Mouse (Mus musculus): ENCODE measurements around the gene Rbm18. TPM values are rescaled to one million over a fixed set of nuclear protein-coding genes. Genes with fewer than 3 reads are reported as not detected.
"Not testable (repeated sequence)": the region's sequence is repeated elsewhere in the genome, so short reads cannot be mapped to it uniquely, and the experiment has no call there.

Gene Rbm18
- 1.2 and 1.7 TPM in 2 replicates for polyA plus RNA-seq (2012)

DNA sequence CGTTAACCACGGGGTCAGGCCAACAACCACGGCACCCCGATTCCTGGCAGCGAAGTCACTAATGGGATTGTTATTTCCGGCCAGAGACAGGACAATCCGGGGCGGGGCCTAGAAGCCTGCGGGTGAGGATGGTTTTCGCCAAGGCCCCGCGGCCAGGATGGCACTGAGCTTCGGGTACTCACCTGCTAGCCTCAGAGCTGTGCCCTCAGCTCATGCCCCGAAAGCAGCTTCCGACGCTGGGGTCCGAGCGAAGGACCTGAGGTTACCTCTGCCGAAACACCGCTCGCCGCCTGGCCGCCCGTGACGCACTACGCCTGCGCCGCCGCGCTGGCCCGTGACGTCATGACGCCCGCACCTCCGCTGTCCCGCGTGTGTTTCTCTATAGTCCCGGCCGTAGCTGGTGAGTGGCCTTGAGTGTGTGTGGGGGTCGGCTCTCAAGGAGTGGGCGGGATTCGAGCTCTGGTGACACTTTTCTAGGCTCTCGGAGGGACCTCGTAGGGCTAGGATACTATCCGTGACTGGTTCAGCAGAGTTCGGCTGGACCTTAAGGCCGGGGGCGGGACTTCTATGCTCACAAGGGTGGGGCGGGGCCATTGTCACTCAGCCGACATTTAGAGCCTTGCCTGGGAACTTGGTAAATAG lies at the start of gene Rbm18, which contains the start of gene Mrrf:
TSS of gene Rbm18 (minus strand) at position 474 of the 642 bp plus-strand sequence.
TSS of gene Mrrf (plus strand) at position 90 of the 642 bp plus-strand sequence.
- TF ChIP-seq GATA1 (IDR thresholded peaks at IDR 0.05; ENCODE audit: low read length) = no peak
- TF ChIP-seq TAL1 (IDR thresholded peaks at IDR 0.05; ENCODE audit: low read length) = no peak
- Histone ChIP-seq H3K4me1 (ENCODE audit: control insufficient read depth) (peaks cover 24% of the 10 kb centered on the region), H3K4me3 (replicated peaks) (peak within 1 kb of the TSS; percentile 80), H3K27me3 (ENCODE audit: control insufficient read depth) (no peaks in the 10 kb centered on the region), H3K36me3 (ENCODE audit: control insufficient read depth) (peaks cover 48% of the 10 kb centered on the region), H3K9me3 (ENCODE audit: control insufficient read depth, low read length) (no peaks in the 10 kb centered on the region)

DNA sequence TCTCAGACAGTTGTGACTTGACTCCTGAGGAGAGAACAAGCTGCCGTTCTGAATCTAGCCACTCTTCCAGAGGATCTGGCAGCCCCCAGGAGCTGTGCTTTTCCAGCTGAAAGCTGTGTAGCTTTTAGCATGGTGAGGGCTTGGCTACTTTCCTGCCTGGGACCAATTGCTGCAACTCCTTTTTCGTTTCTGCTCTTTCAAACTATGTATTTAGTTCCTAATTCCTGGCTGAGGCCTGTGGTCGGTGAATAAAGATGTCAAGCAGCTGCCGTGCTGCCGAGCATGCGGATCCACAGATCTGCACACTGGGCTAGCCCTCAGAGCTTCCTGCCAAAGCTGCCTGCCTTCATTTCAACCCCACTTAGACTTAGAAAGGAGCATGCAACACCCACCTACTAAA lies 48.3 kb upstream of the Rbm18 start:
- Histone ChIP-seq H3K9me3 (ENCODE audit: control insufficient read depth, low read length) (peaks cover 3% of the 10 kb centered on the region; the same call in 1 of the 2 replicates), H3K4me3 (replicated peaks) (no peak overlapping the region), H3K27me3 (ENCODE audit: control insufficient read depth) (no peaks in the 10 kb centered on the region), H3K4me1 (ENCODE audit: control insufficient read depth) (peaks cover 42% of the 10 kb centered on the region), H3K36me3 (ENCODE audit: control insufficient read depth) (peaks cover 49% of the 10 kb centered on the region)
- no peak for TF ChIP-seq TAL1 (IDR thresholded peaks at IDR 0.05; ENCODE audit: low read length)
- no peak for TF ChIP-seq GATA1 (IDR thresholded peaks at IDR 0.05; ENCODE audit: low read length)

DNA sequence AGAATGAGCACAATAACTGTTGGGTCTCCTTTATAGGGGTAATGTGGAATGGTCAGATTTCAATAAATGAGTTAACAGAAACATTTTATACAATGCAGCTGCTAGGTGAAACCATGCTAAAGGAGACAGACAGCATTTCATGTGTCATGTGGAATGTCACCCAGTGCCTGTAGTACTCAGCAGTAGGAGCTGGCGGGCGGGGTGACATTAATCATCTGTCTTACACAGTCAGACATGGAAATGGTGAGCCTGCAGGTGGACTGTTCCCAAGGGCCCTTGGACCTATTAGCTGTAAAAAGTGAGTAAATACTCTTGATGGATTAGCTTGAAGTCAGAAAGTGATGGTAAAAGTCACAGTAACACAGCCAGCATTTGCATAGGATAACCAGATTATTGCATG lies 47.6 kb upstream of the Rbm18 start:
- H3K36me3 ChIP-seq (ENCODE audit: control insufficient read depth) = peaks cover 50% of the 10 kb centered on the region
- peaks cover 45% of the 10 kb centered on the region for H3K4me1 ChIP-seq (ENCODE audit: control insufficient read depth)
- no peak for TF ChIP-seq GATA1 (IDR thresholded peaks at IDR 0.05; ENCODE audit: low read length)
- no peak for TF ChIP-seq TAL1 (IDR thresholded peaks at IDR 0.05; ENCODE audit: low read length)
- H3K9me3 ChIP-seq (ENCODE audit: control insufficient read depth, low read length) = peaks cover 3% of the 10 kb centered on the region; the same call in 1 of the 2 replicates
- no peak overlapping the region for H3K4me3 ChIP-seq (replicated peaks)
- H3K27me3 ChIP-seq (ENCODE audit: control insufficient read depth) = no peaks in the 10 kb centered on the region

DNA sequence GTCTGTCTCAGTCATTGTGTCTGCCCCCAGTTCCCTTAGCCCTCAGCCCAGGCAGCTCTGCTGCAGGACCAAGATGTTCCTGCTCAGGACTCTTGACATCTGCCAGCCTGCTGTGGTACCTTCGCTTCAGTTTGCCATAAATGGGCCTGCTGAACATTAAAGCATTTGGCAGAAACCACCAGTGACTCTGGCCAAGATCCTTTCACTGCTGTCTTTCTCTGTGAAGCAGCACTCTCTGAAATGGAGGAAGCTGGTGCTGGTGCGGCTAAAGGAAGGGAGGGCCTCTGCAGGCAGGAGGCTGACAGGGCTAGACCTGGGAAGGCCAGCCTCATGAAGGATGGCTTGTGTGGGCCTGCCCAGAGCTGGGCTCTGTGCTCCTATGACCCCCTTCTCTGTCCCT lies 46.7 kb upstream of the Rbm18 start:
- TF ChIP-seq TAL1 (IDR thresholded peaks at IDR 0.05; ENCODE audit: low read length) = no peak
- no peak for TF ChIP-seq GATA1 (IDR thresholded peaks at IDR 0.05; ENCODE audit: low read length)

DNA sequence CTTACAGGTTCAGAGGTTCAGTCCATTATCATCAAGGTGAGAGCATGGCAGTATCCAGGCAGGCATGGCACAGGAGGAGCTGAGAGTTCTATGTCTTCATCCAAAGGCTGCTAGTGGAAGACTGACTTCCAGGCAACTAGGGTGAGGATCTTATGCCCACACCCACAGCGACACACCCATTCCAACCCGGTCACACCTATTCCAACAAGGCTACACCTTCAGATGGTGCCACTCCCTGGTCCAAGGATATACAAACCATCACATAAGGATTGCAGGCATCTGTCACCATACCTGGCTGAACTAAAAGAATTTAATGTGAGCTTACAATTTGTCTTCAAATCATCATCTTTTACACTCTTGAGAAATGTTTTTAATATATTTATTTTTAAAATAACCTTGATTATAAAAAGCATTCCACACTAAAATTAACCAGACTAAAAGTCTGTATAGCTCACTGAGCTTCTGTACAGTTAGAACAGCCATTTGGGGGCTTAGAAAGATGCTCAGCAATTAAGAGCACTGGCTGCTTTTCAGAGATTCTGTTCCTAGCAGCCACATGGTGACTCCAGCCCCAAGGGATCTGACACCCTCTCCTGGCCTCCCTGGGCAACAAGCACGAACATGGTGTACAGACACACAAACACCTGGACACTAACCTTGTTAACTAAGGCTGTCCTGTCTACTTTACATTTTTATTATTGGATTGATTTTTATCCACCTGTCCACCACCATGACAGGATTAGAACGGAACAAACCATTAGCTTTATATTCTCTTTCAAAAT lies 45.2 kb upstream of the Rbm18 start:
- H3K4me1 ChIP-seq (ENCODE audit: control insufficient read depth) = peaks cover 44% of the 10 kb centered on the region
- not testable (repeated sequence) for H3K9me3 ChIP-seq (ENCODE audit: control insufficient read depth, low read length); H3K27me3 ChIP-seq (ENCODE audit: control insufficient read depth)
- H3K36me3 ChIP-seq (ENCODE audit: control insufficient read depth) = peaks cover 69% of the 10 kb centered on the region
- H3K4me3 ChIP-seq (replicated peaks) = peak overlapping the region; percentile 65

More for the DNA sequence above, 46.7 kb upstream of the Rbm18 start:
- Histone ChIP-seq H3K9me3 (ENCODE audit: control insufficient read depth, low read length) (peaks cover 3% of the 10 kb centered on the region; the same call in 1 of the 2 replicates), H3K36me3 (ENCODE audit: control insufficient read depth) (peaks cover 55% of the 10 kb centered on the region), H3K27me3 (ENCODE audit: control insufficient read depth) (no peaks in the 10 kb centered on the region), H3K4me1 (ENCODE audit: control insufficient read depth) (peaks cover 44% of the 10 kb centered on the region), H3K4me3 (replicated peaks) (no peak overlapping the region)

DNA sequence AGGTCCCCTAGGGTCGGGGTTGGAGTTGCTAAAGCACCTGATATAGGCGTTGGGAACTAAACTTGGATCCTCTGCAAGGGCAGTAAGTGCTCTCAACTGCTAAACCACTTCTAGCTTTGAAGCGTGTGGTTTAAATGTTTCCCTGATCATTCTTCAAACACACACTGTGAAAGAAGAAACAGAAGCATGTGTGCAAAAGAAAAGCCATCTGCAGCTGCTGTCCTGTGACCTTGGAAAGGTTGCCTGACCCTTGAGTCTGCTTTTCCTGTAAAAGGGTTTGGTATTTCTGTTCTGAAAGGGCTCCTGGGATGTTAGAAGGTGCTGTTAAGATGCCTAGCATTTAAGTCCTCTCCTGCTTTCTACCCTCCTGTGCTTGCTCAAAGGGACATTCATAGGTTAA lies 42.9 kb upstream of the Rbm18 start:
- no peaks in the 10 kb centered on the region for H3K27me3 ChIP-seq (ENCODE audit: control insufficient read depth)
- TF ChIP-seq TAL1 (IDR thresholded peaks at IDR 0.05; ENCODE audit: low read length) (no peak), GATA1 (IDR thresholded peaks at IDR 0.05; ENCODE audit: low read length) (no peak)
- peaks cover 3% of the 10 kb centered on the region; the same call in 1 of the 2 replicates for H3K9me3 ChIP-seq (ENCODE audit: control insufficient read depth, low read length)
- H3K36me3 ChIP-seq (ENCODE audit: control insufficient read depth) = peaks cover 76% of the 10 kb centered on the region
- H3K4me3 ChIP-seq (replicated peaks) = no peak overlapping the region
- peaks cover 36% of the 10 kb centered on the region for H3K4me1 ChIP-seq (ENCODE audit: control insufficient read depth)

DNA sequence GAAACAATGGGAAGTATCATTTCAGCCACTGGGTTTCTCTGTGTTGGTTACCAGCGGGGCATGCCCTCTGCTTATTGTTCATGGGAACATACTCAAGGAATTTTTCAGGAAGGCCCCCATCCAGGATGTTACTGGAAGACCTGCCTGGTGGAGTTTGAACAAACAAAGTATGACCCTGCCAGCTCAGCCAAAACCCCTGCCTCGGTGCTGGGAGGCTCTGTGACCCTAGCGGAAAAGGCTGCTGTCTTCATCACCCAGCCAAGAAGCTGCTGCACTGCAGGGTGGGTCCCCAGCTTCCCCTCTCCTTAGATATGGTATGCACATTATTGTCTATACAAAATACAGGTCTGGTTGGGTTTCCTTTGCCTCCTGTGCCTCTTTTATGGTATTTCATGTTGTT lies 36.0 kb upstream of the Rbm18 start:
- H3K27me3 ChIP-seq (ENCODE audit: control insufficient read depth) = no peaks in the 10 kb centered on the region
- H3K4me1 ChIP-seq (ENCODE audit: control insufficient read depth) = peaks cover 2% of the 10 kb centered on the region; the same call in 1 of the 2 replicates
- TF ChIP-seq GATA1 (IDR thresholded peaks at IDR 0.05; ENCODE audit: low read length) = no peak
- no peak for TF ChIP-seq TAL1 (IDR thresholded peaks at IDR 0.05; ENCODE audit: low read length)
- peaks cover 70% of the 10 kb centered on the region for H3K36me3 ChIP-seq (ENCODE audit: control insufficient read depth)
- no peaks in the 10 kb centered on the region for H3K9me3 ChIP-seq (ENCODE audit: control insufficient read depth, low read length)
- no peak overlapping the region for H3K4me3 ChIP-seq (replicated peaks)

DNA sequence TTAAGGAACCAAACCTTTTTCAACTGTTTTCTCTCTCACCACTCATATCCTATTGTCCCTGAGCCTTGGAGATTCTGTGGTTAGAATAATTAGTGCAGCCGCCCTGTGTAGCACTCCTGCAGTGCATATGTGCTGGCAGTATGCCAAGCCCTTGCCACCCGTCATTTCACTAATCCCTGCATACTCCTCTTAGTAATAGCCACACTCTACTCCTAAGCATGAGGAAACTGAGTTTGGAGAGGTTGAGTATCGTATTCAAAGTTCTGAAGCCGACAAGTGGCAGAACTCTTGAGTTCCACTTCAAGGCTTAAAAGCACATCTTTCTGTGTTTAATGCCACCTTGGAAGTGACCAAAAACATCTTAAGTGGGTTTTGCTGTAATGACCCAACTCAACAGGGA lies 35.6 kb upstream of the Rbm18 start:
- H3K4me1 ChIP-seq (ENCODE audit: control insufficient read depth) = peaks cover 6% of the 10 kb centered on the region
- H3K36me3 ChIP-seq (ENCODE audit: control insufficient read depth) = peaks cover 69% of the 10 kb centered on the region
- no peak overlapping the region for H3K4me3 ChIP-seq (replicated peaks)
- no peak for TF ChIP-seq TAL1 (IDR thresholded peaks at IDR 0.05; ENCODE audit: low read length)
- H3K9me3 ChIP-seq (ENCODE audit: control insufficient read depth, low read length) = no peaks in the 10 kb centered on the region
- H3K27me3 ChIP-seq (ENCODE audit: control insufficient read depth) = no peaks in the 10 kb centered on the region

DNA sequence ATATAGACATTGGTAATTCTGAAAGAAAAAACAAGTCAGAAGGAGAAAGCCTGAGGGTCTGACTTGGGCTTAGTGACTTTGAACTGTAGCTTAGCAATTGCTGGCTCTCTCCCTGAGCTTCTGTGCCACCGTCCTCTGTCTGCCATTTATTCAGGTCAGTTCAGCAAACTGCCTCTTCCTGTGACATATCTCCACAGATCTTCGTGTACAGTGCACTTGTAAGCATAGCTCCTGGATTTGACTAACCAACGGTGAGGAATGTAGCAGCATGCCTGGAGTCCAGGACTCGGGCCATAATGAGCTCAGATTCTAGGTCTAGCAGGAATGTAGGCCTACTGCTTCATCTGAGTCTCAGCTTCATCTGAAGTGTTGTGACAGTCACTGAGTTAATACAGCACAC lies 32.6 kb upstream of the Rbm18 start:
- Histone ChIP-seq H3K4me1 (ENCODE audit: control insufficient read depth) (peaks cover 7% of the 10 kb centered on the region), H3K27me3 (ENCODE audit: control insufficient read depth) (no peaks in the 10 kb centered on the region), H3K4me3 (replicated peaks) (no peak overlapping the region), H3K36me3 (ENCODE audit: control insufficient read depth) (peaks cover 60% of the 10 kb centered on the region), H3K9me3 (ENCODE audit: control insufficient read depth, low read length) (no peaks in the 10 kb centered on the region)
- TF ChIP-seq TAL1 (IDR thresholded peaks at IDR 0.05; ENCODE audit: low read length) = no peak
